Mouse (Mus musculus) lung, postnatal 25 days (tissue): ENCODE data around the gene St3gal2.
"Not testable (repeated sequence)": the region's sequence is repeated elsewhere in the genome, so short reads cannot be mapped to it uniquely, and the experiment has no call there.

Experiments
- DNase-seq: peaks from one replicate; pipeline ENCODE4 v3.0.0; 2022; ENCODE audit warnings: low spot score

The St3gal2 gene

GRCm38 (mm10) chr8:110911576-110912570 lies 7.8 kb upstream of the St3gal2 start:
- DNase-seq, result no peak

GRCm38 (mm10) chr8:110917415-110917814 lies 2.3 kb upstream of the St3gal2 start:
- no peak for DNase-seq

GRCm38 (mm10) chr8:110918027-110918426 lies 1.7 kb upstream of the St3gal2 start:
- DNase-seq, result no peak

GRCm38 (mm10) chr8:110918460-110918859 lies 1.3 kb upstream of the St3gal2 start:
- DNase-seq, result no peak

- DNase-seq, result no peak
Measured at GRCm38 (mm10) chr8:110920032-110920772, 480 bp downstream of the St3gal2 start.

- no peak for DNase-seq
Measured at GRCm38 (mm10) chr8:110920773-110921277, 1.1 kb downstream of the St3gal2 start.

GRCm38 (mm10) chr8:110921492-110922230 lies 1.9 kb downstream of the St3gal2 start:
- DNase-seq, result no peak

GRCm38 (mm10) chr8:110925691-110926140 lies 6.0 kb downstream of the St3gal2 start:
- DNase-seq, result no peak

GRCm38 (mm10) chr8:110926690-110927089 lies 7.0 kb downstream of the St3gal2 start:
- no peak for DNase-seq

- DNase-seq, result no peak
Measured at GRCm38 (mm10) chr8:110928435-110928834, 8.7 kb downstream of the St3gal2 start.

GRCm38 (mm10) chr8:110929066-110929465 lies 9.3 kb downstream of the St3gal2 start:
- no peak for DNase-seq

- not testable (repeated sequence) for DNase-seq
Measured at GRCm38 (mm10) chr8:110929672-110930071, 9.9 kb downstream of the St3gal2 start.

GRCm38 (mm10) chr8:110931176-110931939 lies 11.6 kb downstream of the St3gal2 start:
- peak; percentile 86 for DNase-seq

GRCm38 (mm10) chr8:110932444-110932843 lies 12.7 kb downstream of the St3gal2 start:
- no peak for DNase-seq

- DNase-seq, result no peak
Measured at GRCm38 (mm10) chr8:110933272-110933671, 13.6 kb downstream of the St3gal2 start.

GRCm38 (mm10) chr8:110936217-110936616 lies 16.5 kb downstream of the St3gal2 start:
- DNase-seq, result no peak

GRCm38 (mm10) chr8:110938882-110939589 lies 19.3 kb downstream of the St3gal2 start:
- peak; percentile 80 for DNase-seq

GRCm38 (mm10) chr8:110940682-110941452 lies 21.1 kb downstream of the St3gal2 start:
- DNase-seq, result no peak

- DNase-seq, result peak; percentile 86
Measured at GRCm38 (mm10) chr8:110941453-110941948, 21.8 kb downstream of the St3gal2 start.
